Mouse (Mus musculus) gonadal fat pad, adult 2 months (tissue): ENCODE results near the gene Olfr1153. TPM values are rescaled to one million over a fixed set of nuclear protein-coding genes. Genes with fewer than 3 reads are reported as not detected.

Experiments
- DNase-seq: peaks from one replicate; pipeline ENCODE4 v3.0.0-alpha.2; 2012; ENCODE audit warnings: low read depth
- polyA plus RNA-seq: library from polyadenylated mRNA; depleted of rRNA; stranded (reverse); fragments of >200 nt; gene quantifications from 2 replicates; pipeline ENCODE4 v1.2.3, GENCODE M21; 2012; rRNA removed

Gene Olfr1153
- not detected in 2 replicates for polyA plus RNA-seq

DNA sequence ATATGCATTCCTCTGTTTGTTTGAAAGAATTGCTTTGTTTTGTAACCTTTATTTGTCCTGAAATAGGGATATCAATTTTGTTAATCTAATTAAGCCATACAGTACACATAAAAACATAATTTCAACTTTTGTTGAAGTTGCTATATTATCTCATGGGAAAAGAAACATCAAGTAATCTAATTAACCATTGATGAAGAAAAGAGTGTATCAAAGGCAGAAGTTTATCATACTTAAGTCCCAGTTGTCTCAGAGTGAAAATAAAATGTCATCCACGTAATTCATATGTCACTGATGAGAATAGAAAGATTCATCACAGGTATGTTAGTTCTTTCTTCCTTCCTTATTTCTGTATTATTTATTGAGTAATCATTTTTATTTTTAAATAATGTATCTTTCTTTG, at the start of gene Olfr1153:
Olfr1153 (plus strand) TSS at position 301 of the 400 bp plus-strand sequence.
- no peak for DNase-seq

DNA sequence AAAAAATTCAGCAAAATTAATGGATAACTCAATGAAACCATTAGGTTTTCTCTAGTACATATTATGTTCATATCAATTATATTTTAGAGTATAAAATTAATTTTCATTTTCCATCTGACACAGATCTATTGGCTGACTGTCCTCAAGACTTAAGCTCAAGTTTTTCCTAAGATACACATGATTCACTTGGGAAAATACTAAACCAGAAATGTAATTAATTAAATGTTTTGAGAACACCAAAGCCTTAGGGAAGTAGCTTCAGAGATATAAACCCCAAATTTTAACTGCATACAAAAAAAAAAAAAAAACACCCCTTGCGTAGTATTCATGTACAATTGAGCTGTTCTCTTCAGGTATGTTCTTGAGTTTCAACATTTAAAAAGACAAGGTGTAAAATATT, 39.2 kb upstream of the Olfr1153 start, which contains the start of gene Olfr1151:
Olfr1151 (plus strand) TSS at position 301 of the 400 bp plus-strand sequence.
- no peak for DNase-seq

DNA sequence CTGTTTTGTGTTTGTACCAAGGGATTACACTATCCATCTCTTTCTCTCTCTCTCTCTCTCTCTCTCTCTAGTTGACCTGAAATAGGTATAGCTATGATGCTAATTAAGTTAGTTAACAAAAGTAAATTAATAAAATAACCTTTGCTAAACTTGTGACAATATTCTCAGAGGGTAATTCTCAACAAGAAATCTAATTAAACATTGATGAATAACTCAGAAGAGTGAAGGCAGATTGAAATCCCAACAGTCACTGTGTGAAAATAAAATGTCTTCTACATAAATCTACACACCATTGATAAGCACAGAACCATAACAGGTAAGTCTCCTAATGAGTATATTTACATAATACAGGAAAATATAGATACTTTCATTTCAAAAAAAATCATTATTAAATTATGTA, 28.6 kb upstream of the Olfr1153 start, which contains the start of gene Olfr1152:
Olfr1152 (plus strand) TSS at position 301 of the 400 bp plus-strand sequence.
- no peak for DNase-seq

DNA sequence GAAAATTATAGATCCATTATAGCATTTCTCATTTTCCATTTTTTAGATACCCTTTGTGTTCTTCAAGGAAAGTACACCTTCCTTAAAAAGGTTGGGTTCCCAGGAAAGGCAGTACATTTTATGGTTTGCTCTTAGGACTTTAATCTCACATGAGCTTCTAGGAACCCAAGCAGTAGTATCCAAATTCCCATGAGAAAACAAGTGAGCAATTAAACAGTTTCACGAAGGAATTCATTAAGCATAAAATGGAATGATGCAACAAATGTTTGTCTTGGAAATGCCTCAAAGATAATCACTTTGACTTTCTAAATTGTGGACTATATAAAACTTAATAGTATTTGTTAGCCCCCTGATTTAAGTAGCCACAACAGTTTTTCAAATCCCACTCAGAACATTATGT, 10.3 kb downstream of the Olfr1153 start, which contains the start of gene Olfr1154:
Olfr1154 (minus strand) TSS at position 101 of the 400 bp plus-strand sequence.
- DNase-seq, result no peak

DNA sequence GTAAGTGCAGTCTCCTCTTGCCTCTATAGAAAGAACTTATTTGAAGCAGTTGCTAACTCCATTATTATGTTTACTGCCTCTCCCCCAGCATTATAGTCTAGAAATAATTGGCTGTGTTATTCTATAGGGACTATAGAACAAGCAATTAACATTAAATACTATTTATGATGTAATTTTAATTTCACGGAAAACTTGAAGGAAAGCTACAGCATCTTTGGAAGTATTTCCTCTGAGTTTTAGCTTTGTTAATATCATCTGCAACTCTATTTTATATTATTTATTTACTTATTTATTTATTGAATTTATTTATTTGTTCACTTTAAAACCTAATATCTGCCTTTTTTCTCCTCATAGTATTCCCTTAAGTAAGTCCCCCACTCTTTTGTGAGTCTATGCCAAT, 50.3 kb downstream of the Olfr1153 start, which contains the start of gene Olfr1155:
Olfr1155 (minus strand) TSS at position 101 of the 400 bp plus-strand sequence.
- DNase-seq, result no peak

Other genes starting within 250 kb of the Olfr1153 start
- not detected in 2 replicates for gene Olfr1133, start 247.6 kb upstream of the Olfr1153 start, polyA plus RNA-seq
- gene Olfr1134, start 236.5 kb upstream of the Olfr1153 start, polyA plus RNA-seq, result not detected in 2 replicates
- gene Olfr1135, start 221.3 kb upstream of the Olfr1153 start, polyA plus RNA-seq, result not detected in 2 replicates
- gene Olfr1136, start 201.0 kb upstream of the Olfr1153 start, polyA plus RNA-seq, result not detected in 2 replicates
- not detected in 2 replicates for gene Olfr1137, start 181.8 kb upstream of the Olfr1153 start, polyA plus RNA-seq
- not detected in 2 replicates for gene Olfr1138, start 155.0 kb upstream of the Olfr1153 start, polyA plus RNA-seq
- not detected in 2 replicates for gene Olfr1140, start 151.2 kb upstream of the Olfr1153 start, polyA plus RNA-seq
- not detected in 2 replicates for gene Olfr1141, start 141.0 kb upstream of the Olfr1153 start, polyA plus RNA-seq
- not detected in 2 replicates for gene Olfr152, start 115.5 kb upstream of the Olfr1153 start, polyA plus RNA-seq
- gene Olfr1143, start 94.4 kb upstream of the Olfr1153 start, polyA plus RNA-seq, result not detected in 2 replicates
- not detected in 2 replicates for gene Olfr1145, start 85.1 kb upstream of the Olfr1153 start, polyA plus RNA-seq
- gene Olfr1148, start 64.4 kb upstream of the Olfr1153 start, polyA plus RNA-seq, result not detected in 2 replicates
- not detected in 2 replicates for gene Olfr1150-ps1, start 51.0 kb upstream of the Olfr1153 start, polyA plus RNA-seq
- not detected in 2 replicates for gene Olfr1151, start 39.1 kb upstream of the Olfr1153 start, polyA plus RNA-seq
- gene Olfr1152, start 28.5 kb upstream of the Olfr1153 start, polyA plus RNA-seq, result not detected in 2 replicates
- not detected in 2 replicates for gene Olfr1154, start 10.2 kb downstream of the Olfr1153 start, polyA plus RNA-seq
- not detected in 2 replicates for gene Olfr1155, start 50.2 kb downstream of the Olfr1153 start, polyA plus RNA-seq
- not detected in 2 replicates for gene Olfr1156, start 58.1 kb downstream of the Olfr1153 start, polyA plus RNA-seq
- not detected in 2 replicates for gene Olfr1157, start 73.3 kb downstream of the Olfr1153 start, polyA plus RNA-seq
- gene Olfr74, start 79.7 kb downstream of the Olfr1153 start, polyA plus RNA-seq, result not detected in 2 replicates
- gene Olfr1158, start 95.2 kb downstream of the Olfr1153 start, polyA plus RNA-seq, result not detected in 2 replicates
- not detected in 2 replicates for gene Olfr1160, start 113.3 kb downstream of the Olfr1153 start, polyA plus RNA-seq
- gene Olfr1161, start 127.8 kb downstream of the Olfr1153 start, polyA plus RNA-seq, result not detected in 2 replicates
- not detected in 2 replicates for gene Olfr73, start 142.7 kb downstream of the Olfr1153 start, polyA plus RNA-seq
- not detected in 2 replicates for gene Olfr1162, start 156.2 kb downstream of the Olfr1153 start, polyA plus RNA-seq
- gene Olfr1163, start 176.9 kb downstream of the Olfr1153 start, polyA plus RNA-seq, result not detected in 2 replicates
- gene Olfr1164, start 199.0 kb downstream of the Olfr1153 start, polyA plus RNA-seq, result not detected in 2 replicates
- gene Olfr1166, start 233.3 kb downstream of the Olfr1153 start, polyA plus RNA-seq, result not detected in 2 replicates